11 mouse cellular contexts compared by ENCODE assay signal in genomic region chr15:85538170-85538569, GRCm38 (mm10). TPM values are rescaled to one million over a fixed set of nuclear protein-coding genes. Genes with fewer than 3 reads are reported as not detected.
DNase-seq lines count a peak whose midpoint lies in the region.
"Had no signal": no experiment of that assay in that cellular context is flagged by ENCODE, and none has a peak within 500 bp of the region (broad histone marks: within the 10 kb centered on the region; RNA-seq: fewer than 3 reads in every experiment).

No protein-coding gene starts in this region.

- peak; percentile 32 for DNase-seq in urinary bladder, postnatal 14 days (ENCODE audit: low spot score)
- no peak for DNase-seq in urinary bladder, postnatal 25 days (ENCODE audit: low spot score)
- peak; percentile 85 for DNase-seq in kidney, adult 11 months
- peak; percentile 60 to 73 for DNase-seq in kidney, postnatal 36 days
- DNase-seq in gastrocnemius, adult 8-10 months (ENCODE audit: low spot score in 2 of 2): no peak
- no peak for DNase-seq in thymus, postnatal 25 days
- DNase-seq in adrenal gland, postnatal 14 days: no peak
- DNase-seq: adrenal gland, postnatal 36 days; gastrocnemius, postnatal 10 days; thymus, postnatal 14 days had no signal

RNA-seq across cellular contexts. Expression of gene 7530416G11Rik, which starts 35.1 kb away (rescaled TPM):
- not detected for total RNA-seq in gastrocnemius, adult 8-10 months (2022)
- total RNA-seq in adrenal gland, postnatal 14 days (2021): not detected in 2 replicates
- total RNA-seq: adrenal gland, postnatal 36 days; gastrocnemius, postnatal 10 days; layer of hippocampus, postnatal 25 days had no signal

RNA-seq across cellular contexts. Expression of gene Wnt7b, which starts 44.1 kb away (rescaled TPM):
- under 1 TPM in 1 of 4 experiments, not detected in 3; 0.19 TPM for total RNA-seq in gastrocnemius, adult 8-10 months (2022)
- 0.30 and 0.75 TPM in 2 replicates for total RNA-seq in adrenal gland, postnatal 14 days (2021)

Comparison
In these comparisons a context has a peak if more than half of its experiments do, and no peak if none do; other contexts are left out.
1. DNase-seq: peak in urinary bladder, postnatal 14 days (single experiment), kidney, adult 11 months (single experiment) and kidney, postnatal 36 days (2 of 2); none in urinary bladder, postnatal 25 days (single experiment), gastrocnemius, adult 8-10 months (0 of 2), thymus, postnatal 25 days (single experiment) and adrenal gland, postnatal 14 days (single experiment).